Mouse (Mus musculus) embryonic facial prominence, embryonic 11.5 days (tissue): ENCODE measurements at regions not wholly inside any gene's neighbourhood (a gene's known extent, or its start where the extent isn't known, plus 50 kb on each side); places are given as distances from the start of the nearest gene placed in this dataset.
A peak's percentile ranks its signal among the peaks of the same experiment; 100 is the strongest.

Experiments used
- ATAC-seq: fragments of 200-750 bp; cut with Nextera tagmentation; replicated peaks from 2 replicates; pipeline ENCODE4 v1.8.0; 2017; ENCODE audit warnings: low read depth; ENCODE audit not compliant: insufficient number of reproducible peaks, low FRiP score, low TSS enrichment
- DNase-seq: peaks from one replicate; pipeline ENCODE4 v3.0.0-alpha.2; 2015; ENCODE audit warnings: low spot score
- H3K27ac ChIP-seq: fragments of 300-500 bp; sonication (generic); replicated peaks from 2 replicates; pipeline ENCODE4 v1.5.1; 2014; ENCODE audit warnings: mild to moderate bottlenecking, low read depth, low read length, control low read depth
- H3K27me3 ChIP-seq: fragments of 300-500 bp; sonication (generic); 2 replicates; pipeline ENCODE4 v1.6.1; 2014; ENCODE audit warnings: mild to moderate bottlenecking, low read length, moderate library complexity, mixed read lengths; ENCODE audit not compliant: control insufficient read depth, insufficient read depth
- H3K36me3 ChIP-seq: fragments of 300-500 bp; sonication (generic); replicated peaks from 2 replicates; pipeline ENCODE4 v1.6.1; 2014; ENCODE audit warnings: low read depth, mild to moderate bottlenecking, low read length, moderate library complexity, mixed read lengths; ENCODE audit not compliant: control insufficient read depth, insufficient read depth
- H3K4me1 ChIP-seq: fragments of 300-500 bp; sonication (generic); 2 replicates; pipeline ENCODE4 v1.6.1; 2014; ENCODE audit warnings: low read length, mixed read lengths; ENCODE audit not compliant: control insufficient read depth, insufficient read depth
- H3K4me2 ChIP-seq: fragments of 300-500 bp; sonication (generic); 2 replicates; pipeline ENCODE4 v1.6.1; 2014; ENCODE audit warnings: low read depth, mild to moderate bottlenecking, control low read depth, low read length, moderate library complexity
- H3K4me3 ChIP-seq: fragments of 300-500 bp; sonication (generic); 2 replicates; pipeline ENCODE4 v1.5.1; 2014; ENCODE audit warnings: low read depth, low read length, control low read depth
- H3K9ac ChIP-seq: fragments of 300-500 bp; sonication (generic); replicated peaks from 2 replicates; pipeline ENCODE4 v1.6.1; 2014; ENCODE audit warnings: mild to moderate bottlenecking, control low read depth, low read length
- H3K9me3 ChIP-seq: fragments of 300-500 bp; sonication (generic); replicated peaks from 2 replicates; pipeline ENCODE4 v1.6.1; 2016; ENCODE audit warnings: mild to moderate bottlenecking, low read length, inconsistent platforms, mixed read lengths; ENCODE audit not compliant: control insufficient read depth
- WGBS: fragments of 180-500 bp; shearing (Covaris S2); extraction: QIAGEN DNeasy Blood & Tissue Kit; methylation state at CpG from one replicate; pipeline ENCODE4 v1.1.7; 2014; 5-methylcytosine and 5-hydroxymethylcytosine counted together

GRCm38 (mm10) chr16:79398476-79398875, 307.6 kb upstream of the Tmprss15 start:
- 77% methylated on average over 2 of the region's 2 CpGs for WGBS
- no peak for ATAC-seq

GRCm38 (mm10) chr16:79394425-79394824, 303.5 kb upstream of the Tmprss15 start:
- no peak overlapping the region for H3K27ac ChIP-seq
- no peak overlapping the region for H3K4me3 ChIP-seq
- H3K36me3 ChIP-seq = no peaks in the 10 kb centered on the region
- H3K9me3 ChIP-seq = no peaks in the 10 kb centered on the region
- H3K27me3 ChIP-seq = no peaks in the 10 kb centered on the region
- no peak overlapping the region for H3K4me2 ChIP-seq
- no peaks in the 10 kb centered on the region for H3K4me1 ChIP-seq
- DNase-seq (no peak), ATAC-seq (no peak)
- no peak overlapping the region for H3K9ac ChIP-seq

More at GRCm38 (mm10) chr16:79398476-79398875, 307.6 kb upstream of the Tmprss15 start:
- no peak overlapping the region for H3K27ac ChIP-seq
- H3K9me3 ChIP-seq = no peaks in the 10 kb centered on the region
- no peak overlapping the region for H3K4me3 ChIP-seq
- no peak for DNase-seq
- no peaks in the 10 kb centered on the region for H3K27me3 ChIP-seq
- no peak overlapping the region for H3K9ac ChIP-seq
- no peaks in the 10 kb centered on the region for H3K36me3 ChIP-seq
- no peaks in the 10 kb centered on the region for H3K4me1 ChIP-seq
- H3K4me2 ChIP-seq = no peak overlapping the region

- ATAC-seq (no peak), DNase-seq (no peak)
- Histone ChIP-seq H3K27ac (no peak overlapping the region), H3K9me3 (no peaks in the 10 kb centered on the region), H3K4me3 (no peak overlapping the region), H3K36me3 (no peaks in the 10 kb centered on the region), H3K4me2 (no peak overlapping the region), H3K4me1 (no peaks in the 10 kb centered on the region), H3K27me3 (no peaks in the 10 kb centered on the region), H3K9ac (no peak overlapping the region)
- WGBS = 53% methylated on average over 3 of the region's 3 CpGs
Measured at GRCm38 (mm10) chr16:79386421-79386820, 295.5 kb upstream of the Tmprss15 start.

GRCm38 (mm10) chr16:79350127-79350526, 259.2 kb upstream of the Tmprss15 start:
- no peak overlapping the region for H3K27ac ChIP-seq
- H3K4me3 ChIP-seq = no peak overlapping the region
- no peaks in the 10 kb centered on the region for H3K4me1 ChIP-seq
- DNase-seq (peak; percentile 33), ATAC-seq (no peak)
- no peaks in the 10 kb centered on the region for H3K9me3 ChIP-seq
- H3K27me3 ChIP-seq = no peaks in the 10 kb centered on the region
- H3K36me3 ChIP-seq = no peaks in the 10 kb centered on the region
- H3K9ac ChIP-seq = no peak overlapping the region
- no peak overlapping the region for H3K4me2 ChIP-seq

GRCm38 (mm10) chr16:79342453-79342852, 251.6 kb upstream of the Tmprss15 start:
- no peaks in the 10 kb centered on the region for H3K36me3 ChIP-seq
- no peak overlapping the region for H3K9ac ChIP-seq
- no peak for ATAC-seq
- no peaks in the 10 kb centered on the region for H3K4me1 ChIP-seq
- H3K27ac ChIP-seq = no peak overlapping the region
- WGBS = 77% methylated on average over 3 of the region's 3 CpGs
- DNase-seq = no peak
- no peak overlapping the region for H3K4me2 ChIP-seq
- no peaks in the 10 kb centered on the region for H3K27me3 ChIP-seq
- no peak overlapping the region for H3K4me3 ChIP-seq
- H3K9me3 ChIP-seq = no peaks in the 10 kb centered on the region

- Histone ChIP-seq H3K27ac (no peak overlapping the region), H3K36me3 (no peaks in the 10 kb centered on the region), H3K4me2 (no peak overlapping the region), H3K9me3 (no peaks in the 10 kb centered on the region), H3K4me3 (no peak overlapping the region), H3K4me1 (no peaks in the 10 kb centered on the region), H3K27me3 (no peaks in the 10 kb centered on the region), H3K9ac (no peak overlapping the region)
- ATAC-seq (no peak), DNase-seq (no peak)
- whole genome bisulfite sequencing = 68% methylated on average over 2 of the region's 2 CpGs
Measured at GRCm38 (mm10) chr16:79336416-79336815, 245.5 kb upstream of the Tmprss15 start.

GRCm38 (mm10) chr16:79336016-79336415, 245.1 kb upstream of the Tmprss15 start:
- no peak overlapping the region for H3K9ac ChIP-seq
- no peaks in the 10 kb centered on the region for H3K27me3 ChIP-seq
- no peaks in the 10 kb centered on the region for H3K9me3 ChIP-seq
- no peak overlapping the region for H3K4me2 ChIP-seq
- DNase-seq = no peak
- H3K4me3 ChIP-seq = no peak overlapping the region
- no peaks in the 10 kb centered on the region for H3K36me3 ChIP-seq
- no peak overlapping the region for H3K27ac ChIP-seq
- no peak for ATAC-seq
- no peaks in the 10 kb centered on the region for H3K4me1 ChIP-seq

GRCm38 (mm10) chr16:79313301-79313700, 222.4 kb upstream of the Tmprss15 start:
- Histone ChIP-seq H3K27ac (no peak overlapping the region), H3K4me3 (no peak overlapping the region), H3K36me3 (no peaks in the 10 kb centered on the region), H3K27me3 (no peaks in the 10 kb centered on the region), H3K4me2 (no peak overlapping the region), H3K9ac (no peak overlapping the region), H3K4me1 (no peaks in the 10 kb centered on the region), H3K9me3 (no peaks in the 10 kb centered on the region)
- ATAC-seq (no peak), DNase-seq (no peak)
- 85% methylated on average over 3 of the region's 3 CpGs for WGBS

- Histone ChIP-seq H3K9ac (no peak overlapping the region), H3K4me3 (no peak overlapping the region), H3K27me3 (no peaks in the 10 kb centered on the region), H3K27ac (no peak overlapping the region), H3K4me2 (no peak overlapping the region), H3K36me3 (no peaks in the 10 kb centered on the region), H3K9me3 (no peaks in the 10 kb centered on the region), H3K4me1 (no peaks in the 10 kb centered on the region)
- DNase-seq (no peak), ATAC-seq (no peak)
- WGBS = 88% methylated on average over 2 of the region's 2 CpGs
Measured at GRCm38 (mm10) chr16:79312702-79313101, 221.8 kb upstream of the Tmprss15 start.
